Mouse (Mus musculus): ENCODE results near the gene Ttyh1.

DNA sequence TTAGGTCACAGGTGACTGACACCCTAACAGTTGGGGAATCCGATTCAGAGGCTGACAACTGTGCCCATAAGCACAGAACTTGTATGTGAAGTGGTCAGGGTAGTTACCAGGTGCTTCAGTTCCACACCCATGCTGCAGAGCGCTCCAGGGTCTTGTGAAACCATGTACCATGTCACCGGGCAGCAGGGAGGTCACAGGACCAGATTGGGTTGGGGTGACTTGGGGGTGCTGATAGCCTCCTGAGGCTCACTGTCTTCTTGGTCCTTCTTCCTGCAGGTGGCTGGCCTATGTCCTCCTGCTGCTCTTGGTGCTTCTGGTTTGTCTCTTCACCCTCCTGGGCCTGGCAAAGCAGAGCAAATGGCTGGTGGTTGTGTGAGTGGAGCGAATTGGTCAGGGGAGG lies 8.7 kb downstream of the Ttyh1 start:
- no peak for TF ChIP-seq EP300 (IDR thresholded peaks at IDR 0.05; ENCODE audit: low read depth)
- no peak for TF ChIP-seq CTCF (IDR thresholded peaks at IDR 0.05; ENCODE audit: low read depth)

All from heart, postnatal 0 days (tissue).